Mouse (Mus musculus) stomach, postnatal 0 days (tissue): Measurements from ENCODE around the gene Foxp1.

Experiments used
- CTCF ChIP-seq: IDR thresholded peaks from 2 replicates; pipeline ENCODE4 v1.5.1; 2016; ENCODE audit warnings: antibody characterized with exemption, low read depth, mild to moderate bottlenecking, moderate library complexity
- EP300 ChIP-seq: optimal IDR thresholded peaks from 2 replicates; pipeline ENCODE3; 2016; ENCODE audit warnings: antibody characterized with exemption

DNA sequence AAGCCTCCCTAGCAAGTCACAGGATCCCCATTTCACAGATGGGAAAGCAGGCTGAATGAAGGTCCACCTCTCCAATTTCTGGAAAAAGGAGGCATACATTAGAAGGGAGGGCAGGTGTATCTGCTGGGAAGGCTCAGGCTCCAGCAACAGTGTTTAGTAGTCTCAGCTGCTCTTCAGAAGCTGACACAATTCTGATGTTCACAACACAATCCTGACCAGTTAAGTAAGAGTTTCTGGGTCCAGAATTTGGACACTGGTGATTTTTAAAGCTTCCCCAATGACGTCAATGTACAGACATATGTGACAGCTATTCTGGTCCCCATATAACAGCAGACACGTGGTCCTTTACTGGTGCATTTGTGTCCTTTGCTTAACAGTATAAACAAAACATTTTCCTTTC lies 169.1 kb downstream of the Foxp1 start:
- TF ChIP-seq CTCF (no peak), EP300 (no peak)
